Mouse (Mus musculus): ENCODE measurements around the gene Abcg4.

GRCm38 (mm10) chr9:44233802-44234478 is 54.5 kb downstream of the Abcg4 start, which contains the start of gene Cbl:
- TF ChIP-seq CTCF (IDR thresholded peaks at IDR 0.05; ENCODE audit: insufficient read depth, low read length): peak; percentile 75
- TF ChIP-seq POLR2A (IDR thresholded peaks at IDR 0.05; ENCODE audit: borderline replicate concordance, extremely low read depth, low read depth, low read length): peak; percentile 93; the same call in 1 of the 2 replicates
